Mouse (Mus musculus): Measurements from ENCODE around the gene Prkg2. TPM values are rescaled to one million over a fixed set of nuclear protein-coding genes. Genes with fewer than 3 reads are reported as not detected.

The Prkg2 gene
- polyA plus RNA-seq, 1 experiment from 2014 or later, result 3.9 TPM

- WGBS, result 60% methylated on average over 6 of the region's 6 CpGs
- no peak overlapping the region for H3K27ac ChIP-seq
These were observed 97.4 kb downstream of the Prkg2 start for GRCm38 (mm10) chr5:98939631-98940208.

GRCm38 (mm10) chr5:98939116-98939515 is 98.0 kb downstream of the Prkg2 start:
- Histone ChIP-seq H3K4me1 (peaks cover 6% of the 10 kb centered on the region), H3K4me2 (replicated peaks) (no peak overlapping the region), H3K27me3 (no peaks in the 10 kb centered on the region), H3K27ac (no peak overlapping the region), H3K9me3 (no peaks in the 10 kb centered on the region), H3K4me3 (no peak overlapping the region), H3K9ac (no peak overlapping the region), H3K36me3 (no peaks in the 10 kb centered on the region)
- ATAC-seq (ENCODE audit: low FRiP score, low read depth), result no peak
- WGBS, result 73% methylated on average over 9 of the region's 9 CpGs

More at GRCm38 (mm10) chr5:98939631-98940208, 97.4 kb downstream of the Prkg2 start:
- Histone ChIP-seq H3K36me3 (no peaks in the 10 kb centered on the region), H3K4me2 (replicated peaks) (no peak overlapping the region), H3K4me1 (peaks cover 6% of the 10 kb centered on the region), H3K4me3 (no peak overlapping the region), H3K9me3 (no peaks in the 10 kb centered on the region), H3K9ac (no peak overlapping the region), H3K27me3 (no peaks in the 10 kb centered on the region)
- no peak for ATAC-seq (ENCODE audit: low FRiP score, low read depth)

DNA sequence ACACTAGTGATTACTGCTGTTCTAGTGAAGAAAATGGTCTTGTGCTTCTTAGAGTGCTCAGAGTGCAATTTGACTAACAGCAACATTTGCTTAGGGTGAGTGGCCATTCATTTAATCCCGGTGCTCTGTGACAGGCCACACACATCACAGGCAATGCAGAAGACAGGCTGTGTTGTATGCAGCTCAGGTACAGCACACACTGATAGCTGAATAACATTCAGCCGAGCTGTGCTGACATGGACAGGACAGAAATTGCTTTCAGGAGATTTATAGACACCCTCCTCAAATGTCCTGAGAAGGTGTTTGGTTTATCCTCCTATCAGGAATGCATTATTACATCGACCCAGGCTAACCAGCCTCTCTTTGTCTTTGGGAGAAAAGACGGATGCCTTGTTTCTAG is 99.3 kb downstream of the Prkg2 start:
- no peak for ATAC-seq (ENCODE audit: low FRiP score, low read depth)
- Histone ChIP-seq H3K4me2 (replicated peaks) (no peak overlapping the region), H3K27ac (no peak overlapping the region), H3K27me3 (no peaks in the 10 kb centered on the region), H3K4me1 (peaks cover 6% of the 10 kb centered on the region), H3K9ac (no peak overlapping the region), H3K36me3 (no peaks in the 10 kb centered on the region), H3K4me3 (no peak overlapping the region), H3K9me3 (no peaks in the 10 kb centered on the region)
- 28% methylated on average over 4 of the region's 4 CpGs for WGBS

DNA sequence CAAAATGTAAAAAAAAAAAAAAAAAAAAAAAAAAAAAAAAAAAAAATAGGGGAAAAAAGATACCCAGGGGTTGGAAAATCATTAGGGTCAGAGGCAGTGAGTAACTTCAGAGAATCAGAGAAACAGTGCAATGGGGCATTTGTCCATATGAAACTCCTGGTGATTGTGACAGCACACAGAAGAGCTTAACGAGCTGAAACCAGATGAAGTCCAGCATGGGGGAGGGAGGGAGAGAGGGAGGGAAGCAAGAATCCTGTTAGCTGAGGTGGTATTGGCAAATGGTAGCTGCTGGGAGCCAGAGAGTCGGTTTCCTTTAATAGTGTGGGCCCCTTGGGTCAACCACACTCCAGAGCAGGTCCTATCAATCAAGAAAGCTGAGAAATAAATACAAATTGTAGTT is 100.5 kb downstream of the Prkg2 start:
- H3K4me2 ChIP-seq (replicated peaks), result no peak overlapping the region
- H3K4me1 ChIP-seq, result peaks cover 6% of the 10 kb centered on the region
- 6% methylated on average over 2 of the region's 2 CpGs for WGBS
- no peaks in the 10 kb centered on the region for H3K36me3 ChIP-seq
- H3K4me3 ChIP-seq, result no peak overlapping the region
- no peak for ATAC-seq (ENCODE audit: low FRiP score, low read depth)
- no peak overlapping the region for H3K9ac ChIP-seq
- H3K27me3 ChIP-seq, result no peaks in the 10 kb centered on the region
- no peaks in the 10 kb centered on the region for H3K9me3 ChIP-seq
- no peak overlapping the region for H3K27ac ChIP-seq

- WGBS, result 48% methylated on average over 8 of the region's 8 CpGs
- peak; percentile 64; the same call in 1 of the 2 replicates for ATAC-seq (ENCODE audit: low FRiP score, low read depth)
- no peaks in the 10 kb centered on the region for H3K36me3 ChIP-seq
- no peaks in the 10 kb centered on the region for H3K9me3 ChIP-seq
- no peak overlapping the region for H3K9ac ChIP-seq
- H3K27me3 ChIP-seq, result no peaks in the 10 kb centered on the region
- no peak overlapping the region for H3K4me3 ChIP-seq
- H3K4me1 ChIP-seq, result peaks cover 4% of the 10 kb centered on the region
- no peak overlapping the region for H3K27ac ChIP-seq
- H3K4me2 ChIP-seq (replicated peaks), result no peak overlapping the region
These were observed 101.2 kb downstream of the Prkg2 start for GRCm38 (mm10) chr5:98935930-98936329.

DNA sequence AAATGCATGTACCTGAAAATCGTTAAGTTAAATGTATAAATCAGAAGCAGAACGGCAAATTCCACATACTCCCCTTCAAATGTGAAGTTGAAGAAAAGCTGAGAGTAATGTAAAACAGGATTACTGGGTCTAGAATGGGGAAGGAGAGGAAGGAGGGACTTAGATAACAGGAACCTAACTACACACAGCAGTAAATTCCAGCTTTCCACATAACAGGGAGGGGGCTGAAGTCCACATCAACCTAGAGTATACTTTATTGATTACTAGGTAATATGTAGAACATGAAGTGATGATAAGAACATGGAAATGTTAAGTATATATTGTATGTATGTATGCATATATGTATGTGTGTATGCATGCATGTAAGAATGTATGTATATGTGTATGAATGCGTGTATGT is 114.2 kb downstream of the Prkg2 start:
- Histone ChIP-seq H3K4me2 (replicated peaks) (no peak overlapping the region), H3K4me3 (no peak overlapping the region), H3K27me3 (no peaks in the 10 kb centered on the region), H3K36me3 (no peaks in the 10 kb centered on the region), H3K9me3 (no peaks in the 10 kb centered on the region), H3K4me1 (no peaks in the 10 kb centered on the region), H3K9ac (no peak overlapping the region), H3K27ac (no peak overlapping the region)
- no peak for ATAC-seq (ENCODE audit: low FRiP score, low read depth)
- WGBS, result 80% methylated on average over 3 of the region's 3 CpGs

GRCm38 (mm10) chr5:98921608-98922007 is 115.5 kb downstream of the Prkg2 start:
- no peak for ATAC-seq (ENCODE audit: low FRiP score, low read depth)
- Histone ChIP-seq H3K4me2 (replicated peaks) (no peak overlapping the region), H3K27ac (no peak overlapping the region), H3K36me3 (no peaks in the 10 kb centered on the region), H3K4me1 (no peaks in the 10 kb centered on the region), H3K9ac (no peak overlapping the region), H3K9me3 (no peaks in the 10 kb centered on the region), H3K4me3 (no peak overlapping the region), H3K27me3 (no peaks in the 10 kb centered on the region)
- WGBS, result 83% methylated on average over 1 of the region's 1 CpGs

- H3K27ac ChIP-seq, result no peak overlapping the region
- H3K9me3 ChIP-seq, result no peaks in the 10 kb centered on the region
- no peak overlapping the region for H3K4me2 ChIP-seq (replicated peaks)
- H3K9ac ChIP-seq, result no peak overlapping the region
- H3K4me1 ChIP-seq, result no peaks in the 10 kb centered on the region
- no peak for ATAC-seq (ENCODE audit: low FRiP score, low read depth)
- no peak overlapping the region for H3K4me3 ChIP-seq
- H3K27me3 ChIP-seq, result no peaks in the 10 kb centered on the region
- 82% methylated on average over 5 of the region's 5 CpGs for WGBS
- H3K36me3 ChIP-seq, result no peaks in the 10 kb centered on the region
These were observed 118.4 kb downstream of the Prkg2 start for GRCm38 (mm10) chr5:98918716-98919115.

DNA sequence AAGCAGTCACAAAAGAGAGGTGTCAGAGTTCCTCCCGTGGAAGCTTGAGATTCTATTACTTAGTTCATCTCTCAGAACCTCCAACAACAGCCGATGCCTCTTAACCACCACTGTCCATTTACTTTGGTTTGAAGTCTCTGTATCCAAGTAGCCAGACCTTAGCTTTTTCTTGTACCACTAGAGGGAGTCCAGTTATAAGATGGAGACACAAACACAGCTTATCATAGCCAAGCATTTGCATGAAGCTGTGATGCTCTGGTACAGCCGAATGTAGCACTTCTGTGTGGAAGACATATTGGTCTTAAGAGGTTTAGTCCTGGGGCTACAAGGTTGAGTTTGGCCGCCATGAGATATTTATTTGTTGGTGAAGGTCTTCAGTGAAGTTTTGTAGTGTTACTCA is 134.8 kb downstream of the Prkg2 start:
- 62% methylated on average over 4 of the region's 4 CpGs for WGBS

GRCm38 (mm10) chr5:98900926-98901325 is 136.2 kb downstream of the Prkg2 start:
- Histone ChIP-seq H3K9ac (no peak overlapping the region), H3K9me3 (no peaks in the 10 kb centered on the region), H3K36me3 (no peaks in the 10 kb centered on the region), H3K4me1 (no peaks in the 10 kb centered on the region), H3K4me3 (no peak overlapping the region), H3K27ac (no peak overlapping the region), H3K27me3 (no peaks in the 10 kb centered on the region), H3K4me2 (replicated peaks) (no peak overlapping the region)
- 75% methylated on average over 5 of the region's 5 CpGs for WGBS
- no peak for ATAC-seq (ENCODE audit: low FRiP score, low read depth)

More for the DNA sequence above, 134.8 kb downstream of the Prkg2 start:
- Histone ChIP-seq H3K27ac (no peak overlapping the region), H3K4me1 (no peaks in the 10 kb centered on the region), H3K4me2 (replicated peaks) (no peak overlapping the region), H3K36me3 (no peaks in the 10 kb centered on the region), H3K9ac (no peak overlapping the region), H3K9me3 (no peaks in the 10 kb centered on the region), H3K27me3 (no peaks in the 10 kb centered on the region), H3K4me3 (no peak overlapping the region)
- ATAC-seq (ENCODE audit: low FRiP score, low read depth), result 0 out of 2 replicates have a peak, but pooled peaks have one; percentile 32

DNA sequence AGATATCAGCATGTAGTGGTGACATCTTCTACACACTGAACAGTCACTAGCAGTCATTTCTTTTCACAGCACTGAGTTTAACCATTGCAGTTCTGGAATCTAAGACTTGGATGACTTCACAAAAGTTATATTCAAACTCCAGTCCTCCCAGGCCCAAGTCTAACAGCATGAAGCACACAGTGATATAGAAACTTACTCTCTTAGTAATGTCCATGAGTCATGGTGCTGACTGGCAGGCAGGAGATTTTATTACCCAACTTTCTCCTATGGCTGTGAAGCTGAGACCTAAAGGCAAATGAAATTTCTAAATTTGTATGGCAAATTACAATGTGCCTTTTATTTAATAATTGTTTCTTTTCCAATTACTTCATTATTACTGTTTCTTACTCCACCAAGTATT is 139.2 kb downstream of the Prkg2 start:
- no peaks in the 10 kb centered on the region for H3K9me3 ChIP-seq
- H3K4me3 ChIP-seq, result no peak overlapping the region
- no peak overlapping the region for H3K27ac ChIP-seq
- no peak for ATAC-seq (ENCODE audit: low FRiP score, low read depth)
- no peaks in the 10 kb centered on the region for H3K4me1 ChIP-seq
- no peaks in the 10 kb centered on the region for H3K36me3 ChIP-seq
- H3K9ac ChIP-seq, result no peak overlapping the region
- no peaks in the 10 kb centered on the region for H3K27me3 ChIP-seq
- no peak overlapping the region for H3K4me2 ChIP-seq (replicated peaks)

GRCm38 (mm10) chr5:98894281-98894680 is 142.9 kb downstream of the Prkg2 start:
- 80% methylated on average over 3 of the region's 3 CpGs for WGBS
- no peaks in the 10 kb centered on the region for H3K36me3 ChIP-seq

GRCm38 (mm10) chr5:98890544-98891050 is 146.6 kb downstream of the Prkg2 start:
- H3K9ac ChIP-seq, result no peak overlapping the region
- ATAC-seq (ENCODE audit: low FRiP score, low read depth), result no peak
- H3K27ac ChIP-seq, result no peak overlapping the region
- WGBS, result 78% methylated on average over 2 of the region's 2 CpGs
- H3K36me3 ChIP-seq, result no peaks in the 10 kb centered on the region
- no peaks in the 10 kb centered on the region for H3K27me3 ChIP-seq
- H3K4me2 ChIP-seq (replicated peaks), result no peak overlapping the region
- H3K9me3 ChIP-seq, result peaks cover 3% of the 10 kb centered on the region; the same call in 1 of the 2 replicates
- H3K4me3 ChIP-seq, result no peak overlapping the region
- no peaks in the 10 kb centered on the region for H3K4me1 ChIP-seq

More at GRCm38 (mm10) chr5:98894281-98894680, 142.9 kb downstream of the Prkg2 start:
- Histone ChIP-seq H3K4me2 (replicated peaks) (no peak overlapping the region), H3K9ac (no peak overlapping the region), H3K4me3 (no peak overlapping the region), H3K27ac (no peak overlapping the region), H3K4me1 (no peaks in the 10 kb centered on the region), H3K27me3 (no peaks in the 10 kb centered on the region), H3K9me3 (no peaks in the 10 kb centered on the region)
- no peak for ATAC-seq (ENCODE audit: low FRiP score, low read depth)

Data from limb, embryonic 13.5 days (tissue).